Mouse (Mus musculus) heart, adult 18-20 months (tissue): ENCODE data around the gene Entpd3. TPM values are rescaled to one million over a fixed set of nuclear protein-coding genes. Genes with fewer than 3 reads are reported as not detected.
A peak's percentile ranks its signal among the peaks of the same experiment; 100 is the strongest.

Source experiments
- DNase-seq, 2 experiments: peaks; one replicate each; pipeline ENCODE4 v3.0.0; 2021 to 2022; ENCODE audit warnings: mixed read lengths in 1 of 2
- long read RNA-seq, 2 experiments: library from polyadenylated mRNA; stranded (forward); transcript quantifications; one replicate each; pipeline ENCODE4 v2.0.0; 2021
- total RNA-seq, 2 experiments: library from RNA; stranded (reverse); gene quantifications; 2 replicates each; pipeline ENCODE4 v1.2.3; 2021

Gene Entpd3
- not detected for total RNA-seq
- long read RNA-seq, experiment 1 = 0 reads
- long read RNA-seq, experiment 2 = 0 reads

- DNase-seq = peak in 1 of 2 experiments; percentile 0
Measured at GRCm38 (mm10) chr9:120539662-120540251, at the start of gene Entpd3. TSS of gene Entpd3 (plus strand) at chr9:120539818.

DNA sequence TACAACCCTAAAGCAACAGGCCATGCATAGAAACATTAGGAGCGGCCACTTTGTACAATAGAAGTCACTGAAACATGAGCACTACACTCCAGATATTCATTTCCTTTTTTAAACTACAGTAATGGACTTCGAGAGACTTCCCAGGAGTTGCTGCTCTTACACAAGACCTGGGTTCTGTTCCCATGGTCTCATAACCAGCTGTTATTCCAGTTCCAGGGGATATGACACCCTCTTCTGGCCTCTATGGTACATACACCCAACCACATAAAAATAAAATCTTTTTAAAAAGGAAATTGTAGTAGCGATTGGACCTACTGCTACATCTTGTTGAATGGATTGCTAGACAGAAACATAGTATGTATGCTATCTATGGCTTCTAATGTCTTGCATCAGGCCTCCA lies 48.1 kb upstream of the Entpd3 start:
- DNase-seq = no peak

GRCm38 (mm10) chr9:120492010-120492399 lies 47.6 kb upstream of the Entpd3 start, which contains the start of gene Eif1b:
TSS of gene Eif1b (plus strand) at chr9:120492232.
- no peak for DNase-seq

GRCm38 (mm10) chr9:120492400-120493351 lies 46.9 kb upstream of the Entpd3 start:
- DNase-seq = peak; percentile 86 to 88

DNA sequence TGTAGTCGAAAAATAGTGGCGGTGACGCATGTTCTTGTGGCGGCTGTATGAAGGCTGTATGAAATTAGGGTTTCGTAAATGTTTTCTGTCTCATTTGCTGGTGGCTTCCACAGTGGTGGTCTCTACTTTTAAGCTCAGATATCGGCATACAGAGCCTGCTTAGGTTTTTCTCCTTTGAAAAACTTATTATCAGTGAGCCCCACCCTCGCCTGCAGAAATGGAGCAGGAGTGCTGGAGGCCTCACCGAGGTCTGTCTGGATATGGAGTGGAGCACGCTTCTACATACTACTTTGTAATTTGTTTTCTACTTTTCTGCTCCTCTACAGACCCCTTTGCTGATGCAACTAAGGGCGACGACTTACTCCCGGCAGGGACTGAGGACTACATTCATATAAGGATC lies 45.8 kb upstream of the Entpd3 start:
- no peak for DNase-seq

DNA sequence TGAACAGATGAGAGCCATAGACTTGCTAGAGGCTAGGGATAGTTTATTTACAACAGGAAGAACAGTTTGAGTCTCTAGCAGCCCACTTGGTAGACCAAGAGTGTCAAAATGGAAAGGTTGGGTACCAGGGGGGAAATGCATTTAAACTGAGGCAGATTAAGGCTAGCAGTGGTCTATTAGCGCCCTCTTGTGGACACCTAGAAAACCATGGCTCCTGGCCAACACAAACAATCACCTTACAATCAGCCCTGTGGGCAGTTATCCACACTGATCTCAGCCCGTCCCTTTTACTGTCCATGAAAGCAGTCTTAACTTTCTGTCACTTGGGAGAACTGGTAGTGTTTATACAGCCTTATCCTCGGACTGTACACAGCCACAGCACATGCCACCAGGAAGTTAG lies 42.9 kb upstream of the Entpd3 start:
- DNase-seq = peak; percentile 68 to 88

GRCm38 (mm10) chr9:120497983-120498382 lies 41.6 kb upstream of the Entpd3 start:
- DNase-seq = no peak

DNA sequence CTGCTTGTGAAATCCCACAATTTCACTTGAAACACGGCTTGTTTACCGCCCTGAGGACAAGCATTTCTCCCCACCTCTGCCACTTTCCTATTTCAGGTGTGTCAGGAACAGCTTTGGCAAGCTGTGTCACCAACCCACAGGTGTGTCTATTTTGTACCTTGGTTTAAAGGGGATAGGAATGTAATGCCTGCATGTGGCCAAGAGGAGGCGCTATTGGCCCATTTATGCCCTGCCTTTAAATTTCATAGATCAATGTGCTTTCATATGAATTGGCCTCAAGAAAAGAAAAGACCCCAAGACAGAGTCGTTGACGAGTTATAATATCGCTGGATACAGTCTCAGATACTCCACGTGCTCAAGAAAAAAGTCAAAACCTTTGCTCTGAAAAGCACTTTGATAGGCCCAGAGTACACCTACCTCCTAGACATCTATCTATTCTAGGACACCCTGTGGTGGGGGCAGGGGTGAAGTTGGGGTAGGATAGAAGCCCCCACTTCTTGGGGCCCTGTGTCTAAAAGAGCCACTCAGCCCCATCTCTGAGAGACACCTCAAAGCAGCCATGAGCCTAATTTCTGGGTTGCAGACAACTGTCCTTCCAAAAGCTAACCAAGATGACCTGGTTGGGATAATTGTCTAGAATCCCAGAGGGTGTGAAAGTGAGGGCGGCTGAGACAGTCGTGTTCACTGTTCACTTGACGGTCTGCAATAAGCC lies 38.3 kb upstream of the Entpd3 start:
- DNase-seq = no peak

DNA sequence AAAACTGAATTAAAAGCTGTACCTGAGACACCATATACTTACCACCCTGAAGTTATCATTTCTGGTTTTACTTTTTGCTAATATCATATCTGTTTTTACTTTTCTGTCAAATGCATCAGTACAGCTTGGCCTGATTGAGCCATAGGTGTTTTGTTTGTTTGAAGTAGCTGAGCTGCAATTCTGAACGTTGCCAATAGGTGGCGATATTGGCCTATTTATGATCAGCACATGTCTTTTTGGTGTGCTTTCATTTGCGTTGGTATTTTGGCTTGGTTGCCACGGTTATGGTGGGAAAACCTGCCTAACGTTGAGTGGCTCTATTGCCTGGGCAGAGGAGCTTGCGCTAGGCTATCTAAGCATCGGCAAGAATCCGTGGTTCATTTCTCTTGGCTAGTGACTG lies 37.6 kb upstream of the Entpd3 start:
- peak; percentile 53 to 87 for DNase-seq

DNA sequence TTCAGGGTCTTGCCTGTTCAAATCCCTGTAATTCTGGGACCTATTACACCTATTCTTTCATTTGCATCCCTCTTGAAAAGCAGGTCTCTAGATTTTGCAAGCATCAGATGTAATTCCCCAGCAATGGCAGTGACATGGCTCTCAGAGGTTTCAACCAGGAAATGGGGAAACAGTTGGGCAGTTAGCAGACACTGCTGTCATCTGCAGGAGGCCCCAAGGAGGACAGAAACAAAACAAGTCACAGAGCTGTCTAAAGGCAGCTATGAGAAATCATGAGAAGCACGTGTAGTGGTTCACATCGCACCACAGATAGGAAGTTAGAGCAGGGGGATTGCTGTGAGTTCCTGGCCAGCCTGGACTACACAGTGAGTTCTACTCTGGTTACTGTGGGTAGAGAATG lies 35.2 kb upstream of the Entpd3 start:
- DNase-seq = no peak

GRCm38 (mm10) chr9:120511781-120512180 lies 27.8 kb upstream of the Entpd3 start:
- DNase-seq = peak in 1 of 2 experiments; percentile 39

GRCm38 (mm10) chr9:120516720-120517119 lies 22.9 kb upstream of the Entpd3 start:
- no peak for DNase-seq

DNA sequence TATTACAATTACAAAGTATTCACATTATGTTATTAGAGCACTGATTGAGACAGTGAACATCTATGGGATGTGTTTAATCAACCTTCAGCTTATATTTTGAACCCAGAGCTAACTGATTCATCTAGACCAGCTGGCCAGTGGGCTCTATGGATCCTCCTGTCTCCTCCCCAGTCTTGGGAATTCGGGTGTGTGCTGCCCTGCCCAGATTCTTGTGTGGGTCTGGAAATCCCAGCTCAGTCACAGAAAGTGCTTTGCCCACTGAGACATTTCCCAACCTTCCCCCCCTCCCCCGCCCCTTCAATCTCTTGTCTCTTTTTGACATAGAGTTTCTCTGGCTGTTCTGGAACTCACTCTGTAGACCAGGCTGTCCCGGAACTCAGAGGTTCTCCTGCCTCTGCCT lies 20.7 kb upstream of the Entpd3 start:
- DNase-seq = no peak

- DNase-seq = no peak
Measured at GRCm38 (mm10) chr9:120519469-120520125, 20.0 kb upstream of the Entpd3 start.

DNA sequence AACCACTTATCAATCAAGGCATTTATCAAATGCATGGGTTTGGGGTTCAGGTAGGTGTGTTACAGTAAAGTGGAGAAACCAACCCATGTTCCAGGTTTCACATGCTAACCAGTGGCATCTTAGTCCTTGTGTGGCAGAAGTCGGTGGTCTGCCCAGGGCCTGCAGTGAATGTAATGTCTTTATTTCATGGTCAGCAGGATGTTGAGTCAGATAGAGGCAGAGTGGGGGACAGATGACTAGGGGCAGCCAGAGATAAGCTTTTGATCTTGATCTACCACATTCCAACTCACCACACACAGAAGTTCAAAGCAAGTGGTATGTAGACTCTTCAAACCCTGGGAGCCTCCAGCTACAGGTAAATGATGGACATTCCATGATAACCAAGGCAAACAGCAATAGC lies 18.5 kb upstream of the Entpd3 start:
- DNase-seq = no peak

- DNase-seq = no peak
Measured at GRCm38 (mm10) chr9:120527270-120527669, 12.3 kb upstream of the Entpd3 start.

DNA sequence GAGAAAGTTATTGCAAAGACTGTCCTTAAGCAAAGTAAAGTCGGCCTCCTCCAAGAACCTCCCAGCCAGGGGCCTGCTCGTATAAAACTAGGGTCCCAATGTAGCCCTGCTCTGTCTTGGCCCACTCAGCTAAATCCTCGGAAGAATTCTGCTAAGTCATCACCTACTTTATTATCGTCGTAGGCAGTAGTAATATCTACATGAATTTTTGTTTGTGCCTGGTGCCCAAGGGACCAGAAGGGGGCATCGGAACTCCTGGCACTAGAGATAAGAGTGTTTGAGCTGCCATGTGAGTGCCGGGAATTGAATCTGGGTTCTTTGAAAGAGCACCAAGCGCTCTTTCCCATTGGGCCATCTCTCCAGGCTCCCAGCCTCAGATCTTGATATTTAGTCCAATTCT lies 11.7 kb upstream of the Entpd3 start:
- DNase-seq = no peak

DNA sequence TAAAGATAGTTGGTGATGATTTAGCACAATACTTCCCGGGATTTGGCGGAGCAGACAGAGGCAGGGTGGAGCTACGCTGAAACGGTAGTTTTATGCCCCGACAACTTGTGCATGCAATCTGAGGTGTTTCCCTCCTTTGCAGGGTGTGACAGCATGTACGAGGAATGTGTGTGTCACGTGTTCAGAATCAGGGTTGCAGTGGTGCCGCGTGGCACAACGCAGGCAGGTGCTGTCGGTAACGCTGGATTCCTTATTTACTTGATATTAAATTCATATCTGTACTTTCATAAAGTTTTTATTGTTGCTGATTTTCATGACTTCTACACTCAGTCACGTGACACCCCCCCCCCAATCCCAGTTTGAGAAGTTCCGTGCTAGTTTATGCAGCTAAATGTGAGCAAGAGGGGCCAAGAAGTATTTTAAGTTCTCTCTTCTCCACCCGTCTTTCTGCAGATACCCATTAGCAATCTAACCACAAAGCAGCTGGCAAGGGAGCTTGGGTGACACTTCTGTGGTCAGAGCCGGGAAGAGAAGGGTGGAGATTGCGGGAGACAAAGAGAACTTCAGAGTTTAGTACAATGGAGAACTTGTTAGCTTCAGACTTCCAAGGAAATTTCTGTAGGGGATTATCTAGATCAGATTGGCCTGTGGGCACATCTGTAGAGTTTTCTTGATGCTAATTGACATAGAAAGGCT lies 10.7 kb upstream of the Entpd3 start:
- DNase-seq = no peak

- no peak for DNase-seq
Measured at GRCm38 (mm10) chr9:120530471-120530870, 9.1 kb upstream of the Entpd3 start.

GRCm38 (mm10) chr9:120532062-120532461 lies 7.6 kb upstream of the Entpd3 start:
- DNase-seq = no peak

- no peak for DNase-seq
Measured at GRCm38 (mm10) chr9:120532691-120533090, 6.9 kb upstream of the Entpd3 start.
